Mouse (Mus musculus): ENCODE data around the gene Man1b1.

GRCm38 (mm10) chr2:25292856-25293255 is 39.3 kb upstream of the Man1b1 start:
- peak; percentile 86 for TF ChIP-seq CTCF (IDR thresholded peaks at IDR 0.05; ENCODE audit: low read depth, low read length)
- no peak for TF ChIP-seq POLR2A (IDR thresholded peaks at IDR 0.05; ENCODE audit: borderline replicate concordance, low read depth, low read length)
